Mouse (Mus musculus) cortical plate, adult 2 months (tissue): Measurements from ENCODE around the gene Ldlrad3.

Experiments
- CTCF ChIP-seq: fragments of 200-500 bp; IDR thresholded peaks from 2 replicates; pipeline ENCODE4 v1.5.1; 2011; ENCODE audit warnings: mild to moderate bottlenecking, control low read depth, low read length; ENCODE audit not compliant: insufficient read depth; ENCODE audit errors: extremely low read depth
- POLR2A ChIP-seq: fragments of 200-500 bp; IDR thresholded peaks from 2 replicates; pipeline ENCODE4 v1.6.1; 2011; ENCODE audit warnings: mild to moderate bottlenecking, low read length, control low read depth; ENCODE audit not compliant: insufficient read depth; ENCODE audit errors: extremely low read depth

GRCm38 (mm10) chr2:101920136-101920554 lies 266.0 kb downstream of the Ldlrad3 start:
- TF ChIP-seq CTCF (no peak), POLR2A (no peak)
